Mouse (Mus musculus): ENCODE data around the gene Atp2b4.

DNA sequence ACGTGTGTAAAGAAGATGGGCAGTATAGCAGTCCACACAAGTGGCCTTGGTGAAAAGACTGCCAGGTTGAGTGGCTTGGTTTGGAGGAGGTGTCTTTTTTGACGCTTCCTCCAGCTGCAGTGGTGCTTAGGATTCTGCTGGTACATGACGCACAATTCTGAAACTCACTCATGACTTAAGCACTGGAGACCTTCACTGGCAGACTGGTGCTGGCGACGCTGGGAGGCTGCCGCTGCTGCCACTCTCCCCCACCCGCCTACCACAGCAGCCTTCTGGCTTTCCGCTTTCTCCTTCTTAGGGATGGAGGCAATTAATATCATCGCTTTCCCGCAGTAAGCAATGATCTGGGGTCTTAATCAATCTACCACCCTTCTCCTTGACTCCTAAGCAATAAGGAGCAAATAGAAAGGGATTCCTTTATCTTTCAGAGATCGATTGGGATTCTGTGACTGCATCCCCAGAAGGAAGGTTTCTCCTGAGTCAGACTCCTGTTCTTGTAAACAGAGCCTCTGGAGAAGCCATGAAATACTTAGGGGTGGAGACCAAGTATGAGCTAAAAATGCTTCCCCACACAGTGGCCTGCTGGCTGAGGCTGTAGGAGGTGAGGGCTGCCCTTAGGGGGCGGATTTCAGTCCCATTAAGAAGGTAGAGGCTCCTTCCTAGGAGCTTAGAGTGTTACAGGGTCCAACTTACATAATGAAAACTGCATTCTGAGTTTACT lies 88.4 kb downstream of the Atp2b4 start:
- TF ChIP-seq CTCF (IDR thresholded peaks at IDR 0.05; ENCODE audit: low read depth, low read length) (no peak), POLR2AphosphoS5 (IDR thresholded peaks at IDR 0.05; ENCODE audit: insufficient replicate concordance, low read depth, low read length) (no peak), TAL1 (conservative IDR thresholded peaks at IDR 0.05; ENCODE audit: low read depth, low read length) (no peak), GATA1 (IDR thresholded peaks at IDR 0.05; ENCODE audit: borderline replicate concordance, low read length) (no peak), GATA2 (IDR thresholded peaks at IDR 0.05; ENCODE audit: borderline replicate concordance, low read depth, low read length) (no peak)

Measured in G1E (cell line).